Mouse (Mus musculus): ENCODE measurements around the gene Gm21976.

Gm21976 gene

GRCm38 (mm10) chr13:98279686-98280085, at the start of gene Gm21976:
Gm21976 (plus strand) TSS chr13:98279887.
- DNase-seq (ENCODE audit: low spot score): no peak

DNA sequence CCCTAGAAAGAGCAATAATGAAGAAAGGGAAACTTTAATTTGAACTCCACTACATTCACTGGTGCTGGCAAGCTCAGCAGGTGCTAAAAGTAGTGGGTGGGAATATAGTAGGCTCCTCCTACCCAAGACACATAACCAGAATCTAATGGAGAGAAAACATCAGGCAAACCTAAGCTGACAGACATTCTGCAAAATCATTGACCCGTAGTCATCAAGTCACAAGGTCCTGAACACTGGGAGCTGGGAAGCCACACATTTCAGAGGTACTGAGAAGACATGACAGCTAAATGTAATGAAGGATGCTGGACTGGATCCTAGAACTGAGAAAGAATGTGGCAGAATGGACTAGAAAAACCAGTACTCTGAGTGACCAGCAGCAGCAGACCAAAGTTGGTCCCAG, 49.2 kb upstream of the Gm21976 start:
- no peak for DNase-seq (ENCODE audit: low spot score)

DNA sequence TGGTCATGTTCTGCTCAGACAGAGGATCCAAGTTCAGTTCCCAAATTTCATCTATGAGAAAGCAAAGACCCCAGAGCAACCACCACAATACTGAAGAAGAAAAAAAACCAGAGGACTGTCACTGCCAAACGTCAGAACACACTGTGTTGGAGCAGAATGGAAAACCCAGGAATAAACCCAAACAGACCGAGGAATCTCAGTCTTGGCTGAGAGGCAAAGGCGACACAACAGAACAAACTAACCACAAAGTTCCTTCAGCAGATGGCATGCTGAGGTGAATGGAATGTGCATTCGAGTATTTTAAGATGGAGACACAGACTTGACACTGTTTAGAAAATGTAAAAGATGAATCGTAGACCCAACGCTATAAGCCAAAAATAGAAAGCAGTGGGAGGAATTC, 44.2 kb upstream of the Gm21976 start:
- peak; percentile 31 for DNase-seq (ENCODE audit: low spot score)

GRCm38 (mm10) chr13:98239978-98240641, 39.6 kb upstream of the Gm21976 start:
- DNase-seq (ENCODE audit: low spot score): peak; percentile 82

DNA sequence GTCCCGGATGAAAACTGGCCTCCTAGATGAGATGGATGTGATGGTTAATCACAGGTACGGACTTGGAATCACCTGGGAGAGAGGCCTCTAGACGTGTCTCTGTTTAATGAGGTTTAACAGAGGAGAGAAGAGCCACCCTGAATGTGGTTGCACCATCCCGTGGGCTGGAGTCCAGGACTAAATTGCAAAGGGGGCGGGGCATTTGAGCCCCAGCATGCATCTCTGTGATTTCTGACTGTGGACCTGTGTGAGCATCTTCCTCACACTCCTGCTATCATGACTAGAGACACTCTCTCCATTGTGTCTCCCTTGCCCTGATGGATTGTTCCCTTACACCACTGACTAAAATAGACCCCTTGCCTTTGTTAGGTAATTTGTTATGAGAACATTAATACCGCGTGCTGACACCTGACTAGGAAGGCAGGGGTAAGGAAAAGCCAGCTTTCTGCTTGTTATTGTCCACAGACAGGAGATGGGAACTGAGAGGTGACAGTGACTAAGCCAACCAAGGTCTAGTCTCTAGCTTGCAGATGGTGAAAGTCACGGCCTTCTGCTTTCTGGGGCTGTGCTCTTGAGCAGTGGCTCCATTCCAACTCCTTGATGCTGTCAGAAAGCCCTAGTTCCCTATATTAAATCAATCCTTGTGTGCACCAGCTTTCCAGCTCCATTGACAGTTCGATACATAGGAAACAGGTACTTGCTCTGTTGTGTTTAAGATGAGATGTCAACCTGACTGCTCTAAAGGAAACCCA, 38.0 kb upstream of the Gm21976 start:
- no peak for DNase-seq (ENCODE audit: low spot score)

DNA sequence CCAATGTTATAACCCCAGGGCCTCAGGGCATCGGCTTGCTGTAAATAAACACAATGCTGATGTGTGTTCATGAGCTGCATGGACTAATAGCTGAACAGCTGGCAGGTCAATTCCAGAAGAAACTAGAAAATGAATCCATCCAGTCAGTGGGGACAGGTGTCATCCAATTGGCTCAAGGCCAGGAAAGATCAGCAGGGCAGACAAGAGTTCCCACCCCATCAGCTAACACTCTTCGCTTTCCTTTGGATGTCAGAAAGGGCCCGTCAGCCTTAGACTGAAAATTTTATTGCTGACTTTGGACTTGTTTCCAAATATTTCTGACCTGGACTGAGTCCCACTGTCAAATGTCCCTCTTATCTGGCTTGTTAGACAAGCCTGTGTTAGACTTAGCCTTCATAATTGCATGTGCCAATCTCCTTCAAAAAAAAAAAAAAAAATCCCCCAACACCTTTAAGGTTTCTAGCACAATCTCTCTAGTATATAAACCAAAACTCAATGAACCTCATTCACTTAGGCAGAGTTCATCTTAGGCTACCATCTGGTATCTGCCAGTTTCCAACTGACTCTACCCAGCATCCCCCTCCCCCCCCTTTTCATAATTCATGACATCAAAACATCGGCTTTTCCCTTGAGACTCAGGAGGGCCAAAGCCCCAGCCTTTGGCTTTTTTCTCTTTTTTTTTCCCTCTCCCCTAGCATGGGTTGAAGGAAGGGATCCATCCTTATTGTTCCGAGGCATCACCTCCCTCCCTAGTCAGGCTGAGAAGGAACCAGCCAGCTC, 34.9 kb upstream of the Gm21976 start:
- no peak for DNase-seq (ENCODE audit: low spot score)

GRCm38 (mm10) chr13:98245386-98245785, 34.3 kb upstream of the Gm21976 start:
- no peak for DNase-seq (ENCODE audit: low spot score)

- DNase-seq (ENCODE audit: low spot score): no peak
These were observed 30.1 kb upstream of the Gm21976 start for GRCm38 (mm10) chr13:98249594-98249993.

DNA sequence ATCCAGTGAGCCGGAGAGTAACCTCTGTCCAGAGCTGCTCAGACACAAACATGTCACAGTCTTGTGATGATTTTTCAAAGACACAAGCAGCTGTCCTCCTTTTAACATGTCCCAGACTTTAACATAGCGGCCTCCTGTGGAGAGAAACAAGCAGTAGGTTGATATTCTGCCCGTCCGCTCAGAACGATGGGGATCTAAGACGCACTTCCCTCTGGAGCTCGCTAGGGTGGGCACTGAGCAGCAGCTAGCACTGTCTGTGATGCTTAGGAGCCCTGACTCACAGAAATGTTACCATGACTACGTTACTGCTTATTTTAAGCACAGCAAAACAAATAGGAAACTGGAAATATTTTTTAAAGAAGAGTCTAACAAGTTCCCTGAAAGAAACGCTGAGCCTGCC, 24.8 kb upstream of the Gm21976 start:
- peak; percentile 74 for DNase-seq (ENCODE audit: low spot score)

- peak; percentile 99 for DNase-seq (ENCODE audit: low spot score)
These were observed 16.8 kb upstream of the Gm21976 start, which contains the start of the genes Utp15 and Ankra2 for GRCm38 (mm10) chr13:98262636-98263457. Utp15 (minus strand) TSS chr13:98263041. Ankra2 (plus strand) TSS chr13:98263074.

- no peak for DNase-seq (ENCODE audit: low spot score)
These were observed 16.2 kb upstream of the Gm21976 start for GRCm38 (mm10) chr13:98263458-98263987.

DNA sequence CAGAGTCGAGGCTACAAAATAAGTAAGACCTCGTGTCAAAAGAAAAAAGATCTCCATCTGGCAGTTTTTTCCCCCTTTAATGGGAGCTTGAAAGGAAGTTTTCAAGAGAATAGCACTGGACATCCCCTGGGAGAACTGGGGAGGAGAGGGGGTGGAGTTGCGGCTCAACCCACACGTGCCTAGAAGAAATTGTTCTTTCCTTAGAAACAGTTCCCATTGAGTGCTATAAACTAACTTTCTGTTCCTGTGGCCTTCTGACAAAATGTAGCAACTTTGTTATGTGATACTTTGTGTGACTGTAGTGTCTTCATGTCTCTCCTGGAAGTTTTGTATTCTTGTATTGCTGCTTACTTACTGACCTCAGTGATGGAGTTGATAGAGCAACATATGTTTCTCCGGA, 15.6 kb upstream of the Gm21976 start:
- no peak for DNase-seq (ENCODE audit: low spot score)

DNA sequence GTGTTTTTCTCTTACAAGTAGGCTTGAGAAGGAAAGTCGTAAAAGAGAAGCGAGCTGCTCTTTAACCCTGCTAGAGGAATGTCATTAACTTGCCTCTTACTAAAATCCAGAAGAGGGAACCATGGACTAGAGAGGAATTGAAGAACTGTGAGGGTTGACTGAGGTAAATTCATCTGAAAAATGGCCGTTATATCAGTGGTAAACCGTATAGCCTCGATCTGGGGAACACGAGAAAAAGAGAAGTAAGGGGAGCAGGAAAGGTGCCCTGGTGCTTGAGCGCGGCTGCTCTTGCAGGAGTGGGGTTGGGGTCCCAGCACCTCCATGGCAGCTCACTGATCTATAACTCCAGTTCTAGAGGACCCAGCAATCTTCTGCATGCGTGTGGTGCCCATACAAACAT, 5.7 kb upstream of the Gm21976 start:
- DNase-seq (ENCODE audit: low spot score): no peak

DNA sequence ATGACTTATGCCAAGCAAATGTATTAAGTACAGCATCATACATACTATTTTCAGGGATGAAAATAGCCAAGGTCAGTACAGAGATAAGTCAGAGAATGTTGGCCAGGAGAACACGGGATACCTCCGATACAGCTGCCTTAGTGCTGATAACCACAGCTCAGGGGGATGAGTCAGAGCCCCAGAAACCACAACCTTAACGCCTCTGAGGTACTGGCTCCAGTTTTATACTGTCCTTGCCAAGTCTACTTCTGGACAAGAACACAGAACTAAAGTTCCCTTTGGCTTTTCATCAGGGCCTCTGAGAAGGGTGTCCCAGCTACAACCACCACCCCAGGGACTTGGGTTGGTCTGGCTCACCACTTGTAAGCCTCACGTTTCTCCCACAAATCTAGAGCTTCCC, 4.0 kb upstream of the Gm21976 start:
- no peak for DNase-seq (ENCODE audit: low spot score)

GRCm38 (mm10) chr13:98276253-98276652, 3.4 kb upstream of the Gm21976 start:
- DNase-seq (ENCODE audit: low spot score): no peak

DNA sequence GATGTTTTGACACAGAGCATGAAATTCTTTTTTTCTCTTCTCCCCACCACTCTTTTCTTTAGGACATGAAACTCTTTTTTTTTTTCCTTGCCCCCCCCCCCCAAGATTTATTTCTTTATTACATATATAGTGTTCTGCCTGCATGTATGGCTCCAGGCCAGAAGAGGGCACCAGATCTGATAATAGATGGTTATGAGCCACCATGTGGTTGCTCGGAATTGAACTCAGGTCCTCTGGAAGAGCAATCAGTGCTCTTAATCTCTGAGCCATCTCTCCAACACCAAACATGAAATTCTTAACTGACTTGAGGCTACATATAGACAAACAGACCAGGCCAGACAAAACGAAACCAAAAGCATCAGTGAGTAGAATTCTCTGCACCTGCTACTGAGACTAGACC, 2.2 kb upstream of the Gm21976 start:
- no peak for DNase-seq (ENCODE audit: low spot score)

DNA sequence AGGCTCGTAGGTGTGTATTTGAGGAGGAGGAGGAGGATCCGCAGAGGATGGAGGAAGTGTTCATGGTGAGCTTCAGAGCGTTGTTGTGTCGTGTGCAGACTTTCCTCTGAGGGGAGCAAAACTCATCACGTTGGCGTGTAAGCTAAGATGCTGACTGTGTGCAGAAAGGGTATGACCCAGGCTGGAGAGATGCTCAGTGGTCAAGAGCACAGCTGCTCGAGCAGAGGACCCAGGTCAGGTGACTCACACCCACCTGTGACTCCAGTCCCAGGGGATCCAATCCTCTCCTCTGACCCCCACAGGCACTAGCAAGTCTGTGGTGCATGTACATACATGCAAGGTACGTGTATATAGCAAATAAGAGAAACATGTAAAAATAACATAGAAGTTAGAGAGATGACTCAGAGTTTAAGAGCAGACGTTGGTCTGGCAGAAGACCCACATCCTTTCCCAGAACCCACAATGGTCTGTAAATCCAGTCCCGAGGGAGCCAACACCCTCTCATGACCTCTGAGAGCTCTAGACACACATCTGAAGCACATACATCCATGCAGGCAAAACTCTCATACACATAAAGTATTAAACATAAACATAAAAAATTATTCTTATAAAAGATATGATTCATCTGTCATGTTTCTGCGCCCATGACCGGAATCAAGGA, 1.4 kb downstream of the Gm21976 start:
- no peak for DNase-seq (ENCODE audit: low spot score)

GRCm38 (mm10) chr13:98290719-98291118, 11.0 kb downstream of the Gm21976 start:
- DNase-seq (ENCODE audit: low spot score): no peak

- no peak for DNase-seq (ENCODE audit: low spot score)
These were observed 12.0 kb downstream of the Gm21976 start for GRCm38 (mm10) chr13:98291712-98292111.

DNA sequence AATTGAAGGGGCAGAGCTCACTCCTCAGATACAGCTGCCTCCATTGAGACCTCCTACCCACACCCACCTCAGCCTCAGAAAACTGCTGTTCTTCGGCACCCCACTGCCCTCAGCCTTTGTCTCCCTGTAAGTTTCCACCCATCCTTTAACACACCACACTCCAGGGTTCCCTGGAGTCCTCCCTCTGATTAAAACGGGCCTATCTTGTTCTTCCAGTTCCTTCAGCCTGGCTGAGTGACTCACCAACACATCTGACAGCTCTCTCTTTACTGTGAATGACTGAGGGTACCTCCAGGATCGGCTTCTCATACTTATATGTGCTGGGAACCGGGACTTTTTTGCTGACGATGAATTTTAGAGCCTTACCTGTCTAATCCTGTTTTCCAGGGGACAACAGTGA, 16.4 kb downstream of the Gm21976 start:
- DNase-seq (ENCODE audit: low spot score): no peak

- no peak for DNase-seq (ENCODE audit: low spot score)
These were observed 18.3 kb downstream of the Gm21976 start for GRCm38 (mm10) chr13:98297883-98298482.

Measured in layer of hippocampus, adult 11-12 months (tissue).